Mouse (Mus musculus) erythroblast, embryonic 14.5 days (primary cell): ENCODE measurements around the gene Mydgf.

Experiments
- GATA1 ChIP-seq: IDR thresholded peaks from 2 replicates; pipeline ENCODE4 v1.6.1; 2012; ENCODE audit warnings: low read length, inconsistent platforms, mixed read lengths
- TAL1 ChIP-seq: IDR thresholded peaks from 3 replicates; pipeline ENCODE4 v1.6.1; 2012; ENCODE audit warnings: low read length, inconsistent platforms, mixed read lengths

GRCm38 (mm10) chr17:56233389-56233788 lies 49.7 kb upstream of the Mydgf start:
- TF ChIP-seq GATA1 (no peak), TAL1 (no peak)
